Mouse (Mus musculus): ENCODE measurements around the gene Trappc5. TPM values are rescaled to one million over a fixed set of nuclear protein-coding genes. Genes with fewer than 3 reads are reported as not detected.

Trappc5 gene
- total and polyA plus RNA-seq, 2 experiments from 2014 or later = 53.3 to 55.8 TPM

- ATAC-seq (no peak), DNase-seq (ENCODE audit: low spot score) (no peak)
- no peaks in the 10 kb centered on the region for H3K27me3 ChIP-seq (ENCODE audit: insufficient read depth, low read length)
- no peak for TF ChIP-seq CTCF (IDR thresholded peaks at IDR 0.05; ENCODE audit: low read depth)
- H3K36me3 ChIP-seq (ENCODE audit: insufficient read depth, low read length) = peaks cover 7% of the 10 kb centered on the region; the same call in 1 of the 2 replicates
- H3K4me1 ChIP-seq (ENCODE audit: insufficient read depth, low read length) = no peaks in the 10 kb centered on the region
- no peak overlapping the region for H3K4me3 ChIP-seq (ENCODE audit: low read length)
- H3K9ac ChIP-seq (replicated peaks; ENCODE audit: low read length) = no peak overlapping the region
- no peaks in the 10 kb centered on the region for H3K9me3 ChIP-seq (ENCODE audit: low read length)
- H3K27ac ChIP-seq = no peak overlapping the region
- no peak overlapping the region for H3K4me2 ChIP-seq (ENCODE audit: low read depth, low read length)
These were observed 8.4 kb downstream of the Trappc5 start for GRCm38 (mm10) chr8:3684530-3684929.

- Histone ChIP-seq H3K27ac (no peak overlapping the region), H3K9me3 (ENCODE audit: low read length) (no peaks in the 10 kb centered on the region), H3K4me1 (ENCODE audit: insufficient read depth, low read length) (no peaks in the 10 kb centered on the region), H3K4me2 (ENCODE audit: low read depth, low read length) (no peak overlapping the region), H3K9ac (replicated peaks; ENCODE audit: low read length) (no peak overlapping the region), H3K27me3 (ENCODE audit: insufficient read depth, low read length) (no peaks in the 10 kb centered on the region), H3K4me3 (ENCODE audit: low read length) (no peak overlapping the region), H3K36me3 (ENCODE audit: insufficient read depth, low read length) (no peaks in the 10 kb centered on the region; the same call in 1 of the 2 replicates)
- DNase-seq (ENCODE audit: low spot score) (no peak), ATAC-seq (no peak)
- WGBS = 66% methylated on average over 5 of the region's 5 CpGs
- no peak for TF ChIP-seq CTCF (IDR thresholded peaks at IDR 0.05; ENCODE audit: low read depth)
These were observed 9.3 kb downstream of the Trappc5 start for GRCm38 (mm10) chr8:3685422-3685821.

DNA sequence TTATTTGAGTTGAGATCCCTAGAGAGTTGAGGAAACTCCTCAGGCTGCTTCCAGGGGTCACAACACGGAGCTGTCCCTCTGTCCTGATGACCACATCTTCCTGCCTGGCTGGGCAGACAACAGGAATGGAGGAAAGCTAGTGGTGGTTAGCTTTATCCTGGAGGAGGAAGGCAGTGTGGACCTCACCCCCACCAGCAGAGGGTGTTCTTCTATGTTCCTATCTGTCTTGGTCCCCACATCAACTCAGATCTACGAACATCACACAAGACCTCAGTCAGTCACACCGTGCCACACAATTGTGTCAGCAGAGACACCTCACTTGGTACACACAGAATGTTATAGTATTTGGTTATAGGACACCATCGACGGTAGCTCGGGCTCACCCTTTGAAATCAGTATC, 11.4 kb downstream of the Trappc5 start:
- Histone ChIP-seq H3K9ac (replicated peaks; ENCODE audit: low read length) (no peak overlapping the region), H3K36me3 (ENCODE audit: insufficient read depth, low read length) (no peaks in the 10 kb centered on the region), H3K27ac (no peak overlapping the region), H3K27me3 (ENCODE audit: insufficient read depth, low read length) (no peaks in the 10 kb centered on the region), H3K4me1 (ENCODE audit: insufficient read depth, low read length) (no peaks in the 10 kb centered on the region), H3K4me3 (ENCODE audit: low read length) (no peak overlapping the region), H3K9me3 (ENCODE audit: low read length) (no peaks in the 10 kb centered on the region), H3K4me2 (ENCODE audit: low read depth, low read length) (no peak overlapping the region)
- TF ChIP-seq CTCF (IDR thresholded peaks at IDR 0.05; ENCODE audit: low read depth) = no peak
- ATAC-seq (no peak), DNase-seq (ENCODE audit: low spot score) (no peak)
- 78% methylated on average over 6 of the region's 6 CpGs for WGBS

GRCm38 (mm10) chr8:3690774-3691173, 14.7 kb downstream of the Trappc5 start:
- H3K27ac ChIP-seq = no peak overlapping the region
- no peak for DNase-seq (ENCODE audit: low spot score)
- no peak overlapping the region for H3K4me2 ChIP-seq (ENCODE audit: low read depth, low read length)
- WGBS = 75% methylated on average over 3 of the region's 3 CpGs
- no peak overlapping the region for H3K4me3 ChIP-seq (ENCODE audit: low read length)
- H3K27me3 ChIP-seq (ENCODE audit: insufficient read depth, low read length) = no peaks in the 10 kb centered on the region
- no peak for ATAC-seq
- TF ChIP-seq CTCF (IDR thresholded peaks at IDR 0.05; ENCODE audit: low read depth) = no peak
- no peaks in the 10 kb centered on the region for H3K4me1 ChIP-seq (ENCODE audit: insufficient read depth, low read length)
- no peaks in the 10 kb centered on the region for H3K36me3 ChIP-seq (ENCODE audit: insufficient read depth, low read length)
- no peak overlapping the region for H3K9ac ChIP-seq (replicated peaks; ENCODE audit: low read length)
- H3K9me3 ChIP-seq (ENCODE audit: low read length) = no peaks in the 10 kb centered on the region

DNA sequence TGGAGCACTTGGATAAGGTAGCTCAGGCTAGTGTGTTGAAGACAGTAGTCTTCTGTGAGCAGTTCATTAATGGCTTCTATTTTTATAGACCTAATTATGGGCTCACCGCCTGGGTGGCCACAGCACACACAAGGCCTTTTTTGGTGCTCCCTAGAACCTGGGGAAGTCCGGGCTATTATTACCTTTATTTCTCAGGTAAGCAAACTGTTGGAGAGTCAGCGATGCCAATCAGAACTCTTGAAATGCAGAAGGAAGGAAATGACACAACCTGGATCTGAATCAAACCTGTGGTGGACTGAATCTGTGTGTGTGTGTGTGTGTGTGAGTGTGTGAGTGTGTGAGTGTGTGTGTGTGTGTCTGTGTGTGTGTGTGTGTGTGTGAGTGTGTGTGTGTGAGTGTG, 18.0 kb downstream of the Trappc5 start, which contains the start of gene Fcer2a:
Gene Fcer2a (minus strand): TSS at position 55 of the 400 bp plus-strand sequence.
- no peak within 1 kb of the TSS for H3K9ac ChIP-seq (replicated peaks; ENCODE audit: low read length)
- no peaks in the 10 kb centered on the region for H3K27me3 ChIP-seq (ENCODE audit: insufficient read depth, low read length)
- no peak for DNase-seq (ENCODE audit: low spot score)
- ATAC-seq = no peak
- no peak within 1 kb of the TSS for H3K4me3 ChIP-seq (ENCODE audit: low read length)
- H3K27ac ChIP-seq = no peak within 1 kb of the TSS
- H3K4me2 ChIP-seq (ENCODE audit: low read depth, low read length) = no peak within 1 kb of the TSS
- no peaks in the 10 kb centered on the region for H3K9me3 ChIP-seq (ENCODE audit: low read length)
- no peaks in the 10 kb centered on the region for H3K4me1 ChIP-seq (ENCODE audit: insufficient read depth, low read length)
- no peak for TF ChIP-seq CTCF (IDR thresholded peaks at IDR 0.05; ENCODE audit: low read depth)
- H3K36me3 ChIP-seq (ENCODE audit: insufficient read depth, low read length) = no peaks in the 10 kb centered on the region
- 84% methylated on average over 3 of the region's 3 CpGs for WGBS

DNA sequence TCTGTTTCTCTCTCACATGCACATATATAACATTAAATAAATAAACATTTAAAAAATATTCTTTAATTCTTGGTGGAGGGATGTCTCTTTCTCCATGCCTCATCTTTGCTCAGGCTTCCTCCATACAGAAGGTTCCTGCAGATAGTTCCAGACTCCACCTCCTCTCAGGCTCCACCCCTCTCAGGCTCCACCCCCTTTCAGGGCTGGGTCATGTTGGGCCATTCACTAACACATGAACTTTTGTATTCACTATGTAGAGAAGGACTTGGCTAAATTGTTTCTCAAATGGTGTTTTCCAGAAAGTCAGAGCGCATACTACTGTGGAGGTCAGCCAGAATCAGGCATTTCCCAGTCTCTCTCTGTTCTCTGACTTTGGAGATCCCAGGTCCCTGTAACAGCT, 25.4 kb downstream of the Trappc5 start:
- H3K36me3 ChIP-seq (ENCODE audit: insufficient read depth, low read length) = no peaks in the 10 kb centered on the region
- H3K27me3 ChIP-seq (ENCODE audit: insufficient read depth, low read length) = no peaks in the 10 kb centered on the region
- no peak overlapping the region for H3K9ac ChIP-seq (replicated peaks; ENCODE audit: low read length)
- 94% methylated on average over 1 of the region's 1 CpGs for WGBS
- no peaks in the 10 kb centered on the region for H3K4me1 ChIP-seq (ENCODE audit: insufficient read depth, low read length)
- no peak overlapping the region for H3K27ac ChIP-seq
- TF ChIP-seq CTCF (IDR thresholded peaks at IDR 0.05; ENCODE audit: low read depth) = no peak
- DNase-seq (ENCODE audit: low spot score) (no peak), ATAC-seq (no peak)
- no peak overlapping the region for H3K4me3 ChIP-seq (ENCODE audit: low read length)
- 0 out of 2 replicates have a peak, but pooled peaks cover 2% of the 10 kb centered on the region for H3K9me3 ChIP-seq (ENCODE audit: low read length)
- H3K4me2 ChIP-seq (ENCODE audit: low read depth, low read length) = no peak overlapping the region

DNA sequence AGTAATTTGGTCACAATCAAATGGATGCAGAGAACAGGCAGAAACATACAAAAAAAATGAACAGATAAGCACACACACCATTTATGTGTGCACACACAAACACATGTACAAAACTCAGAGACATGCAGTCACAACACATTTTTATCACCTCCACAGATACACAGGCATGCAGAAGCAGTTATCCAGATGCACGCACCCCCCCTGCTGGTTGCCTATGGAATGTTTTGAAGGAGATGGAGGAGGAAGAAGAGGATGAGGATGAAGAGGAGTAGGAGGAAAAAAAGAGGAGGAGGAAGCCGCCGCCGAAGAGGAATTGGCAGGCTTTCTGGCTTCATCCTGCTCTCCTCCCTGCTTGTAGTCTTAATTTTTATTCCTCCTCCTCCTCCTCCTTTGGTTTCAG, 29.6 kb downstream of the Trappc5 start:
- Histone ChIP-seq H3K4me1 (ENCODE audit: insufficient read depth, low read length) (no peaks in the 10 kb centered on the region), H3K27ac (no peak overlapping the region), H3K9me3 (ENCODE audit: low read length) (no peaks in the 10 kb centered on the region), H3K36me3 (ENCODE audit: insufficient read depth, low read length) (no peaks in the 10 kb centered on the region), H3K9ac (replicated peaks; ENCODE audit: low read length) (no peak overlapping the region), H3K4me3 (ENCODE audit: low read length) (no peak overlapping the region), H3K27me3 (ENCODE audit: insufficient read depth, low read length) (no peaks in the 10 kb centered on the region), H3K4me2 (ENCODE audit: low read depth, low read length) (no peak overlapping the region)
- WGBS = 71% methylated on average over 4 of the region's 4 CpGs
- no peak for DNase-seq (ENCODE audit: low spot score)
- peak; percentile 43 for TF ChIP-seq CTCF (IDR thresholded peaks at IDR 0.05; ENCODE audit: low read depth)
- no peak for ATAC-seq

Data from hindbrain, postnatal 0 days (tissue).